In genomic region chr11:53341019-53341418, GRCm38 (mm10) we compare ENCODE assay signal across 5 mouse cellular contexts. TPM values are rescaled to one million over a fixed set of nuclear protein-coding genes. Genes with fewer than 3 reads are reported as not detected.
DNase-seq lines count a peak whose midpoint lies in the region; ATAC-seq and TF ChIP-seq lines count a peak whose summit lies in the region.
"Not testable (repeated sequence)": the region's sequence is repeated elsewhere in the genome, so short reads cannot be mapped to it uniquely, and the experiment has no call there.

No protein-coding gene starts in this region.

- not testable (repeated sequence) for H3K9ac ChIP-seq in intestine, postnatal 0 days (ENCODE audit: low read depth, low read length); lung, postnatal 0 days (replicated peaks; ENCODE audit: low read depth); stomach, embryonic 16.5 days (ENCODE audit: low read length)

- not testable (repeated sequence) for TF ChIP-seq EP300 in lung, postnatal 0 days (IDR thresholded peaks at IDR 0.05)

- not testable (repeated sequence) for H3K27me3 ChIP-seq in intestine, postnatal 0 days (replicated peaks; ENCODE audit: control insufficient read depth, insufficient read depth, low read length); lung, postnatal 0 days (replicated peaks; ENCODE audit: insufficient read depth, low read length); stomach, embryonic 16.5 days (ENCODE audit: control insufficient read depth, insufficient read depth, low read length)

- H3K36me3 ChIP-seq in intestine, postnatal 0 days (ENCODE audit: control insufficient read depth, insufficient read depth); lung, postnatal 0 days (ENCODE audit: insufficient read depth, low read length); stomach, embryonic 16.5 days (ENCODE audit: control insufficient read depth, insufficient read depth, low read length): not testable (repeated sequence)

- DNase-seq in A20 (ENCODE audit: low read depth, low spot score) = peak; percentile 33
- peak; percentile 4 for DNase-seq in heart, adult 11 months
- DNase-seq in lung, postnatal 0 days (ENCODE audit: low spot score) = peak; percentile 40

- TF ChIP-seq CTCF in intestine, postnatal 0 days (IDR thresholded peaks at IDR 0.05; ENCODE audit: low read depth); lung, postnatal 0 days (IDR thresholded peaks at IDR 0.05): not testable (repeated sequence)

- peak; percentile 58; the same call in 1 of the 2 replicates for ATAC-seq in intestine, postnatal 0 days
- ATAC-seq in lung, postnatal 0 days; stomach, embryonic 16.5 days (ENCODE audit: insufficient read depth, low FRiP score): not testable (repeated sequence)

- H3K4me2 ChIP-seq in intestine, postnatal 0 days (replicated peaks; ENCODE audit: low read depth); lung, postnatal 0 days (replicated peaks; ENCODE audit: low read depth, low read length); stomach, embryonic 16.5 days (ENCODE audit: low read depth, low read length): not testable (repeated sequence)

- WGBS in intestine, postnatal 0 days = 50% methylated on average over 10 of the region's 10 CpGs
- 63% methylated on average over 10 of the region's 10 CpGs for WGBS in lung, postnatal 0 days
- WGBS in stomach, embryonic 16.5 days = 64% methylated on average over 9 of the region's 10 CpGs

- not testable (repeated sequence) for H3K9me3 ChIP-seq in intestine, postnatal 0 days (ENCODE audit: control insufficient read depth); lung, postnatal 0 days (ENCODE audit: low read length); stomach, embryonic 16.5 days (replicated peaks; ENCODE audit: control insufficient read depth, low read length)

- H3K4me3 ChIP-seq in intestine, postnatal 0 days (ENCODE audit: low read depth, low read length); lung, postnatal 0 days (ENCODE audit: low read depth, low read length); stomach, embryonic 16.5 days (replicated peaks; ENCODE audit: low read length): not testable (repeated sequence)

- not testable (repeated sequence) for H3K4me1 ChIP-seq in intestine, postnatal 0 days (replicated peaks; ENCODE audit: control insufficient read depth, insufficient read depth, low read length); lung, postnatal 0 days (ENCODE audit: insufficient read depth, low read depth, low read length); stomach, embryonic 16.5 days (ENCODE audit: control insufficient read depth, insufficient read depth, low read length)

- H3K27ac ChIP-seq in intestine, postnatal 0 days (ENCODE audit: low read depth, low read length); lung, postnatal 0 days (ENCODE audit: low read length): not testable (repeated sequence)
- H3K27ac ChIP-seq in stomach, embryonic 16.5 days (ENCODE audit: low read length) = peak overlapping the region; percentile 60

RNA-seq across cellular contexts. Expression of gene Aff4, which starts 9.6 kb away (rescaled TPM):
- polyA plus RNA-seq in intestine, postnatal 0 days (2015; fragmentation: Nextera tagmentation; extraction: Ambion mirVana) = 19.0 and 23.6 TPM in 2 replicates
- 45.3 and 50.9 TPM in 2 replicates for polyA plus RNA-seq in lung, postnatal 0 days (2015; fragmentation: Nextera tagmentation; extraction: Ambion mirVana)
- polyA plus RNA-seq in stomach, embryonic 16.5 days (2015; fragmentation: Nextera tagmentation; extraction: Ambion mirVana) = 20.5 and 21.1 TPM in 2 replicates

RNA-seq across cellular contexts. Expression of gene Zcchc10, which starts 16.5 kb away (rescaled TPM):
- polyA plus RNA-seq in intestine, postnatal 0 days (2015; fragmentation: Nextera tagmentation; extraction: Ambion mirVana) = 10.1 and 10.8 TPM in 2 replicates
- polyA plus RNA-seq in lung, postnatal 0 days (2015; fragmentation: Nextera tagmentation; extraction: Ambion mirVana) = 13.4 and 16.3 TPM in 2 replicates
- polyA plus RNA-seq in stomach, embryonic 16.5 days (2015; fragmentation: Nextera tagmentation; extraction: Ambion mirVana) = 18.7 and 19.5 TPM in 2 replicates

RNA-seq across cellular contexts. Expression of gene Hspa4, which starts 40.8 kb away (rescaled TPM):
- polyA plus RNA-seq in intestine, postnatal 0 days (2015; fragmentation: Nextera tagmentation; extraction: Ambion mirVana) = 65.8 and 67.6 TPM in 2 replicates
- polyA plus RNA-seq in lung, postnatal 0 days (2015; fragmentation: Nextera tagmentation; extraction: Ambion mirVana) = 42.0 and 42.3 TPM in 2 replicates
- 67.9 and 69.2 TPM in 2 replicates for polyA plus RNA-seq in stomach, embryonic 16.5 days (2015; fragmentation: Nextera tagmentation; extraction: Ambion mirVana)
